Mouse (Mus musculus) limb, embryonic 11.5 days (tissue): ENCODE data around the gene Eef2kmt. TPM values are rescaled to one million over a fixed set of nuclear protein-coding genes. Genes with fewer than 3 reads are reported as not detected.

Source experiments
- ATAC-seq: fragments of 200-750 bp; cut with Nextera tagmentation; 2 replicates; pipeline ENCODE4 v1.8.0; 2017; ENCODE audit warnings: low read depth; ENCODE audit not compliant: insufficient number of reproducible peaks, low FRiP score, low TSS enrichment
- DNase-seq: peaks from one replicate; pipeline ENCODE4 v3.0.0-alpha.2; 2015; ENCODE audit warnings: low spot score
- H3K27ac ChIP-seq: fragments of 300-500 bp; sonication (generic); replicated peaks from 2 replicates; pipeline ENCODE4 v1.5.1; 2014; ENCODE audit warnings: low read depth, mild to moderate bottlenecking, low read length
- H3K27me3 ChIP-seq: fragments of 300-500 bp; sonication (generic); 2 replicates; pipeline ENCODE4 v1.6.1; 2014; ENCODE audit warnings: mild to moderate bottlenecking, low read length, mixed read lengths; ENCODE audit not compliant: control insufficient read depth, insufficient read depth
- H3K36me3 ChIP-seq: fragments of 300-500 bp; sonication (generic); 2 replicates; pipeline ENCODE4 v1.6.1; 2014; ENCODE audit warnings: mild to moderate bottlenecking, low read length, moderate library complexity, mixed read lengths; ENCODE audit not compliant: control insufficient read depth, insufficient read depth
- H3K4me1 ChIP-seq: fragments of 300-500 bp; sonication (generic); 2 replicates; pipeline ENCODE4 v1.6.1; 2014; ENCODE audit warnings: low read length, mixed read lengths; ENCODE audit not compliant: control insufficient read depth, insufficient read depth
- H3K4me2 ChIP-seq: fragments of 300-500 bp; sonication (generic); 2 replicates; pipeline ENCODE4 v1.6.1; 2014; ENCODE audit warnings: low read depth, mild to moderate bottlenecking, moderate library complexity; ENCODE audit not compliant: severe bottlenecking
- H3K4me3 ChIP-seq: fragments of 300-500 bp; sonication (generic); 2 replicates; pipeline ENCODE4 v1.5.1; 2014; ENCODE audit warnings: low read depth, low read length
- H3K9ac ChIP-seq: fragments of 300-500 bp; sonication (generic); 2 replicates; pipeline ENCODE4 v1.6.1; 2014; ENCODE audit warnings: mild to moderate bottlenecking, low read length
- H3K9me3 ChIP-seq: fragments of 300-500 bp; sonication (generic); 2 replicates; pipeline ENCODE4 v1.6.1; 2016; ENCODE audit warnings: low read length; ENCODE audit not compliant: control insufficient read depth
- WGBS: fragments of 180-500 bp; shearing (Covaris S2); extraction: QIAGEN DNeasy Blood & Tissue Kit; methylation state at CpG from one replicate; pipeline ENCODE4 v1.1.7; 2014; 5-methylcytosine and 5-hydroxymethylcytosine counted together
- polyA plus RNA-seq: library from polyadenylated mRNA; unstranded; fragments of >200 nt; fragmentation: Nextera tagmentation; extraction: Ambion mirVana; gene quantifications from 2 replicates; pipeline ENCODE4 v1.2.1, GENCODE M21; 2014

The Eef2kmt gene
- polyA plus RNA-seq, 1 experiment from 2014 or later = 14.5 TPM

DNA sequence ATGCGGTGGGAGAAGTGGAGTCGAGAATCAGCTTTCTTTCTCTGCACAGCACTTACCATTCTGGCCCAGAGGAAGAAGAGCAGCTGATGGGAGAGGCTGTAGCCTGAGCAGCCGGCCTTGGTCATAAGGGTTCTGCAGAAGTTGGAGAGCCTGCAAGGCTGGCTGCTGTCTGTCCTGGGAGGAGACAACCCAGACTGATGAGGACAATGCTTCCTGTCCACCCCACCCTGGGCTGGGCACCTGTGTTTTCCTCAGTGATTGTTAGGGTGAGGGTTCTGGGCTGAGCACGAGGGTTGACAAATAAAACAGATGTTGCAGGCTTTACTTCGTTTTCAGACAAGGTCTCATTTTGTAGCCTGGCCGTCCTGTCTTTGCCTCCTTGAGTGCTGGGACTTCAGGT lies 39.1 kb downstream of the Eef2kmt start:
- H3K4me3 ChIP-seq = no peak overlapping the region
- no peak for DNase-seq
- H3K4me2 ChIP-seq = no peak overlapping the region
- H3K9me3 ChIP-seq = no peaks in the 10 kb centered on the region
- ATAC-seq = no peak
- H3K27me3 ChIP-seq = no peaks in the 10 kb centered on the region
- 57% methylated on average over 6 of the region's 6 CpGs for whole genome bisulfite sequencing
- no peak overlapping the region for H3K9ac ChIP-seq
- H3K4me1 ChIP-seq = no peaks in the 10 kb centered on the region
- no peaks in the 10 kb centered on the region for H3K36me3 ChIP-seq
- no peak overlapping the region for H3K27ac ChIP-seq

DNA sequence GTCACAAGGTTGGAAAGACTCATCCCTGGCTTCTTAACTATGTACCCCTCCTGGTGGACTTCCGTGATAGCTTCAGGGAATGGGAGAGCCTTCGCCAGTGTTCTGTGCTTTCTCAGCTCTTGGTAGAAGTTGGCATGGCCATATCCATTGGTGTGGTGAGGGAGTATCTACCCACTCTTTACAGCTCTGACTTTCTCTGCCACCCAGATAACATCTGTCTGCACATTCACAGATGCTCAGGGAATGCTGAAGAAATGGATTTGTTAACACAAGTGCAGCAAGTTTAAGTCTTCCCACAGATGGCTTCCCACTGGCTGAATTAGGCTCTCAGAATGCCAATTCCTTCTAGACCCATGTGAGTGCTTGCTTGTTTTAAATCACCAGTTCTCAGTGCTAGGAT lies 41.7 kb downstream of the Eef2kmt start:
- 92% methylated on average over 2 of the region's 2 CpGs for WGBS
- Histone ChIP-seq H3K27me3 (no peaks in the 10 kb centered on the region), H3K27ac (no peak overlapping the region), H3K4me1 (no peaks in the 10 kb centered on the region), H3K9me3 (no peaks in the 10 kb centered on the region), H3K4me2 (no peak overlapping the region), H3K4me3 (no peak overlapping the region), H3K9ac (no peak overlapping the region), H3K36me3 (no peaks in the 10 kb centered on the region)
- DNase-seq (no peak), ATAC-seq (no peak)

DNA sequence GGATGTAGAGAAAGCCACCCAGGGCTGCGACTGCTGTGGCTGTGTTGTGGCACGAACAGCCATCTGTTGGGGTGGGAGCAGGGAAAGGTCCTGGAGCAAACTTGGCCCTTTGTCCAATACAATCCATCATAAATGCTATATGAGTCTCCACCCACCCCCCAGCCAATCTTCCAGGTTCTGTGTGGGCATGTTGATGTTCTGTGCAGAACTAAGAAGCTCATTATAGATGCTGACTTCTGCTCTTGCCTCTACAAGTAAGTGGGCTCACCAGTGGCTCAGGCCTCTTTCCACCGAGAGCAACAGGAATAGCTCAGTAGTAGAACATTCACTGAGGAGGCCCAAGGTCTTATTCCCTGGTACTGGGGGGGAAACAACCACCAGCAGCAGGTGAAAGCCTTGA lies 43.6 kb downstream of the Eef2kmt start:
- Histone ChIP-seq H3K27me3 (no peaks in the 10 kb centered on the region), H3K36me3 (no peaks in the 10 kb centered on the region), H3K4me2 (no peak overlapping the region), H3K4me1 (no peaks in the 10 kb centered on the region), H3K27ac (no peak overlapping the region), H3K4me3 (no peak overlapping the region), H3K9me3 (no peaks in the 10 kb centered on the region), H3K9ac (no peak overlapping the region)
- 72% methylated on average over 3 of the region's 3 CpGs for WGBS
- DNase-seq (no peak), ATAC-seq (no peak)

DNA sequence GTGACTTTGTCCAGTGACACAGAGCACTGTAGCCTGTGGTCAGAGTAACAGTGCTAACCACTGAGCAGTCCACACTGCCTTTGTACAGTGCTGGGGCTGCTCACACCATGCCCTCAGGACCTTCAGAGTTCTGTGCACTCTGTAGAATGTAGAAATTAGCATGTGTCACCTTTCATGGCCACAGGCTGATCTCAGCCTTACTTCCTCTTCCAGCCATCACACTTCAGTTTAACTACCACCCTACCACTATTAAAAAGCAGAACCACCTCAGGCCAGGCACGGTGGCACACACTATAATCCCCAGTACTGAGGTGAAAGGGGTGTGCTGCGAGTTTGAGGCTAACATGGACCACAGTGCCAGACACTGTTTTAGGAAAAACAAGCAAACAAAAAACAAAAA lies 45.4 kb downstream of the Eef2kmt start:
- Histone ChIP-seq H3K4me2 (no peak overlapping the region), H3K4me3 (no peak overlapping the region), H3K27ac (no peak overlapping the region), H3K9me3 (no peaks in the 10 kb centered on the region), H3K9ac (no peak overlapping the region), H3K36me3 (no peaks in the 10 kb centered on the region), H3K27me3 (no peaks in the 10 kb centered on the region), H3K4me1 (no peaks in the 10 kb centered on the region)
- DNase-seq = no peak
- ATAC-seq = no peak
- WGBS = 72% methylated on average over 2 of the region's 2 CpGs

DNA sequence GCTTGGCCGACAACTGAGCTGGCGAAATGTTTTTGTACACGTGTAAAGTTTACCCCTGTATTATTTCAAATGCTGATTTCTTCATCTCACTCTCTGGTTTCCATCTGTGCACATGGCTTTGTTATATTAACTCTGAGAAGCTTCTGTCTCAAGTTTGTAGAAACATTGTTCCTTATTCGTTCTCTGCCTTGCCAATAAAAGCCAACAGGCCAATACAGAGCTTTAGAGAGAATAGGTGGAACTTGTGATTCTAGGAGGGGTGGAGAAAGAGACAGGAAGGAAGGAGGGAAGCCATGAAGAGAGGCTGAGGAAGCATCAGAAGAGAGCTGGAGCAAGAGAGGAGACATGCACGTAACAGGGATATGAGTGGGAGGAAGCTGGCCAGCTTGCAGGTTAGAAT lies 49.7 kb downstream of the Eef2kmt start:
- Histone ChIP-seq H3K27me3 (no peaks in the 10 kb centered on the region), H3K4me2 (no peak overlapping the region), H3K4me3 (no peak overlapping the region), H3K27ac (no peak overlapping the region), H3K9ac (no peak overlapping the region), H3K9me3 (no peaks in the 10 kb centered on the region), H3K36me3 (no peaks in the 10 kb centered on the region), H3K4me1 (peaks cover 5% of the 10 kb centered on the region; the same call in 1 of the 2 replicates)
- ATAC-seq (no peak), DNase-seq (no peak)
- 71% methylated on average over 5 of the region's 5 CpGs for WGBS

DNA sequence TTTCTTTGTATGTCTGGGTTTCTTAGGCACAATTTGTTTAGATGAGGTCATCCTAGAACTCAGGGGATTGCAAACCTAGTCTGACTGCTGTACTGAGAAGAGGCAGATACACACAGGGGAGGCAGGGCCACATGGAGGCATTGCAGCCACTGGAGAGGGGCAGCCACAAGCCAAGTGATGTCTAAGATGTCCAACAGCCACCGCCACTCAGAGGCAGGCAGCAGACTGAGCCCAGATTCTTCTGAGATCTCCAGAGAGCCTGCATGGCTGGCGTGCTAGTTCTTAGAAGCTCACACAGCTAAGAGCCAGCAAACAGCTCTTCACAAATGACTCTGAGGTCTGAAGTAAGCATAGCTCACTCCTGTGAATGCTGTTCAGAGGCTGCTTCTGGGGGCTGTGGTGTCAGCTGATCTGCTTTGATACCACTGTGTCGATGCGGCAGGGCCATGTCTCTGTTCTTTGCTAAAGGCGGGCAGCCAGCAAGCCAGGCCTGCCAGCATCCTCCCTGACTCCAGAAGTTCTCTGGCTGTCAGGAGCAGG lies 50.3 kb downstream of the Eef2kmt start:
- Histone ChIP-seq H3K27me3 (no peaks in the 10 kb centered on the region), H3K4me3 (no peak overlapping the region), H3K4me2 (no peak overlapping the region), H3K9me3 (no peaks in the 10 kb centered on the region), H3K4me1 (peaks cover 5% of the 10 kb centered on the region; the same call in 1 of the 2 replicates), H3K27ac (no peak overlapping the region), H3K36me3 (no peaks in the 10 kb centered on the region), H3K9ac (no peak overlapping the region)
- no peak for ATAC-seq
- no peak for DNase-seq
- WGBS = 88% methylated on average over 5 of the region's 5 CpGs

DNA sequence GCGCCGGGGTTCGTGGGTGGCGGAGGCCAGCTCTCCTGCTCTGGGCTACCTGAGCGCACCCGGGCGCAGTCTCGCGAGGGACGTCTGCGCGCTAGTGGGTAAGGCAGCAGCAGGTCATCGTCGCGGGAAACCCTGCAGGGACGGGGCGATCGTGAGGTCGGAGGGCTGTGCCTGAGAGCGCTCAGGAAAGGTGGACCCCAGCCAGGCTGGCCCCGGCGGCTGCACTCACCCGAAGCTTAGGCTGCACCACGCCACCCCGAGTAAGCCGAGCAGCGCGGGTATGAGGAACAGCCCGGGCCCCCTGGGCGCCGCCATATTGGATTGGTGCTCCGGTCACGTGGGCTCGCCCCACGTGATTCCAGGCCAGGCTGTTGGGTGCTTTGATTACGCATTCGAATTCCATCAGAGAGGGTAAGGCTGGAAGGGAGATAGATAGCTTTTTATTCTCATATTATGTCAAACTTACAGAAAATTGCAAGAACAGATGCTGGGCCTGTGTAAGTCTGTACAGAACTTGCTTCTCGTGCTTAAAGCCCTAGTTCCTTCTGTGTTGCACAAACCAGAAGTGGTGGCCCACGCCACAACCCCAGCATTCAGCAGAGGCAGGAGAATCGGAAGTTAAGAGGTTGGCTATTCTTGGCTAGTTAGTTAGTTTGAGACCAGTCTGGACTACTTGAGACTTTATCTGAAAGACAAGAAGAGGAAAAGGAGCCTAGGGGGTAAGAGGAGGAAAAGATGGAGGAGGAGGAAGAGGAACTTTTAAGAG lies 51.9 kb downstream of the Eef2kmt start, which contains the start of gene Nagpa:
Nagpa (minus strand) TSS at position 345 of the 766 bp plus-strand sequence.
- Histone ChIP-seq H3K27ac (no peak within 1 kb of the TSS), H3K27me3 (no peaks in the 10 kb centered on the region), H3K36me3 (no peaks in the 10 kb centered on the region), H3K4me2 (peak within 1 kb of the TSS; percentile 96), H3K4me1 (peaks cover 5% of the 10 kb centered on the region; the same call in 1 of the 2 replicates), H3K9ac (peak within 1 kb of the TSS; percentile 57), H3K9me3 (no peaks in the 10 kb centered on the region), H3K4me3 (peak within 1 kb of the TSS; percentile 84)
- ATAC-seq = peak; percentile 81
- peak; percentile 91 for DNase-seq
- WGBS = 4% methylated on average over 40 of the region's 40 CpGs

DNA sequence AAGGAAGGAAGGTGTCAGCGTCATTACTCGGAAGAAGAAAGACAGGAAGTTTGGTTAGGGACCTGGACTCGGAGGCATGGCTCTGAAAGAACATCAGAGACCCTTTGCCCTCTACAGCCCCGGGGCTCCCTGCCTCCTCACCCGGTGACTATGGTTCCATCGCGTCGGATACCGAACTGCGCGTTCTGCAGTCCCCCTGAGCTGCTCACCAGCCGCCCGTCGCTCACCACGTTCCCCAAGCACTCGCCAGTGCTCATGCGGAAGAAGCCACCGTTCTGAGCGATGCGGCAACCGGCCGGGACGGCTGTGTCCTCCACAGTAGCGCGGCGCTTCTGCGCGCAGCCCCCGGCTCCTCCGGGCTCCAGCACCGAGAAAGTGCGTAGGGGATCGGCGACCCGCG lies 52.6 kb downstream of the Eef2kmt start:
- H3K27ac ChIP-seq = no peak overlapping the region
- H3K4me3 ChIP-seq = peak overlapping the region; percentile 84
- ATAC-seq (0 out of 2 replicates have a peak, but pooled peaks have one; percentile 17), DNase-seq (no peak)
- WGBS = 2% methylated on average over 36 of the region's 36 CpGs
- H3K36me3 ChIP-seq = no peaks in the 10 kb centered on the region
- peak overlapping the region; percentile 96 for H3K4me2 ChIP-seq
- H3K27me3 ChIP-seq = no peaks in the 10 kb centered on the region
- H3K9me3 ChIP-seq = no peaks in the 10 kb centered on the region
- peak overlapping the region; percentile 57 for H3K9ac ChIP-seq
- H3K4me1 ChIP-seq = peaks cover 5% of the 10 kb centered on the region; the same call in 1 of the 2 replicates
